Mouse (Mus musculus): ENCODE data around the gene Hoxa7.

- no peak for TF ChIP-seq CTCF (IDR thresholded peaks at IDR 0.05; ENCODE audit: low read depth)
- no peak for TF ChIP-seq EP300 (optimal IDR thresholded peaks at IDR 0.05)
Observed at GRCm38 (mm10) chr6:52235267-52235666, 13.6 kb upstream of the Hoxa7 start.
